Mouse (Mus musculus) midbrain, embryonic 14.5 days (tissue): ENCODE data around the gene Nelfb. TPM values are rescaled to one million over a fixed set of nuclear protein-coding genes. Genes with fewer than 3 reads are reported as not detected.
"Not testable (repeated sequence)": the region's sequence is repeated elsewhere in the genome, so short reads cannot be mapped to it uniquely, and the experiment has no call there.

Experiments used
- ATAC-seq: fragments of 200-750 bp; cut with Nextera tagmentation; 2 replicates; pipeline ENCODE4 v1.8.0; 2017; ENCODE audit warnings: moderate number of reproducible peaks, moderate library complexity; ENCODE audit not compliant: low FRiP score, low TSS enrichment
- DNase-seq: peaks from one replicate; pipeline ENCODE4 v3.0.0-alpha.2; 2015
- H3K27ac ChIP-seq: fragments of 300-500 bp; sonication (generic); replicated peaks from 2 replicates; pipeline ENCODE4 v1.5.1; 2014; ENCODE audit warnings: mild to moderate bottlenecking, low read depth, low read length, moderate library complexity
- H3K27me3 ChIP-seq: fragments of 300-500 bp; sonication (generic); 2 replicates; pipeline ENCODE4 v1.6.1; 2014; ENCODE audit warnings: low read length, control low read depth, mixed read lengths; ENCODE audit not compliant: control insufficient read depth, insufficient read depth
- H3K36me3 ChIP-seq: fragments of 300-500 bp; sonication (generic); 2 replicates; pipeline ENCODE4 v1.6.1; 2014; ENCODE audit warnings: low read length, control low read depth; ENCODE audit not compliant: control insufficient read depth, insufficient read depth
- H3K4me1 ChIP-seq: fragments of 300-500 bp; sonication (generic); 2 replicates; pipeline ENCODE4 v1.6.1; 2014; ENCODE audit warnings: mild to moderate bottlenecking, antibody characterized with exemption, low read length, control low read depth; ENCODE audit not compliant: control insufficient read depth, insufficient read depth
- H3K4me2 ChIP-seq: fragments of 300-500 bp; sonication (generic); 2 replicates; pipeline ENCODE4 v1.6.1; 2014; ENCODE audit warnings: mild to moderate bottlenecking, low read length, moderate library complexity
- H3K4me3 ChIP-seq: fragments of 300-500 bp; sonication (generic); replicated peaks from 2 replicates; pipeline ENCODE4 v1.5.1; 2014; ENCODE audit warnings: low read depth, low read length
- H3K9ac ChIP-seq: fragments of 300-500 bp; sonication (generic); replicated peaks from 2 replicates; pipeline ENCODE4 v1.6.1; 2014; ENCODE audit warnings: mild to moderate bottlenecking, low read length, moderate library complexity
- H3K9me3 ChIP-seq: fragments of 300-500 bp; sonication (generic); 2 replicates; pipeline ENCODE4 v1.6.1; 2016; ENCODE audit warnings: low read length, control low read depth, mixed read lengths; ENCODE audit not compliant: control insufficient read depth
- WGBS: fragments of 180-500 bp; shearing (Covaris S2); extraction: QIAGEN DNeasy Blood & Tissue Kit; methylation state at CpG from one replicate; pipeline ENCODE4 v1.1.7; 2014; 5-methylcytosine and 5-hydroxymethylcytosine counted together
- polyA plus RNA-seq: library from polyadenylated mRNA; unstranded; fragments of >200 nt; fragmentation: Nextera tagmentation; extraction: Ambion mirVana; gene quantifications from 2 replicates; pipeline ENCODE4 v1.2.1, GENCODE M21; 2014

Nelfb gene
- polyA plus RNA-seq = 82.6 and 98.7 TPM in 2 replicates

GRCm38 (mm10) chr2:25211121-25211670 lies at the start of gene Nelfb:
TSS of gene Nelfb (minus strand) at chr2:25211489.
- Histone ChIP-seq H3K27me3 (no peaks in the 10 kb centered on the region), H3K9me3 (no peaks in the 10 kb centered on the region), H3K4me2 (peak within 1 kb of the TSS; percentile 83), H3K4me3 (peak within 1 kb of the TSS; percentile 86), H3K4me1 (peaks cover 21% of the 10 kb centered on the region), H3K9ac (peak within 1 kb of the TSS; percentile 88), H3K27ac (peak within 1 kb of the TSS; percentile 92), H3K36me3 (peaks cover 22% of the 10 kb centered on the region)
- DNase-seq = peak; percentile 91
- peak; percentile 91 for ATAC-seq
- under 1% methylated on average over 44 of the region's 44 CpGs for WGBS

DNA sequence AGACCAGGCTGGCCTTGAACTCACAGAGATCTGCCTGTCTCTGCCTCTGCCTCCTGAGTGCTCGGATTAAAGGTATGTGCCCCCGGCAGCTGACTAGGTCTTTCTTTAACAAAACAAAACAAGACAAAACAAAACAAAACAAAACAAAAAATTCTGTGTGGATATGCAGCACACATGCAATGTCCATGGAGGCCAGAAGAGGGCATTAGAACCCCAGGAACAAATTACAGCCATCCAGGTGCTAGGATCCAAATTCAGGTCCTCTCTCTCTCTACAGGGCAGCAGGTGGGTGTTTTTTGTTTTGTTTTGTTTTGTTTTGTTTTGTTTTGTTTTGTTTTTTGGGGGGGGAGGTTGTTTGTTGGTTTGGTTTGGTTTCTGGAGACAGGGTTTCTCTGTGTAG lies 47.6 kb upstream of the Nelfb start:
- Histone ChIP-seq H3K4me3 (no peak overlapping the region), H3K9me3 (no peaks in the 10 kb centered on the region), H3K27me3 (peaks cover 3% of the 10 kb centered on the region), H3K27ac (no peak overlapping the region), H3K4me2 (no peak overlapping the region), H3K9ac (no peak overlapping the region), H3K4me1 (peaks cover 22% of the 10 kb centered on the region), H3K36me3 (no peaks in the 10 kb centered on the region)
- no peak for DNase-seq
- ATAC-seq = no peak
- WGBS = 55% methylated on average over 2 of the region's 2 CpGs

DNA sequence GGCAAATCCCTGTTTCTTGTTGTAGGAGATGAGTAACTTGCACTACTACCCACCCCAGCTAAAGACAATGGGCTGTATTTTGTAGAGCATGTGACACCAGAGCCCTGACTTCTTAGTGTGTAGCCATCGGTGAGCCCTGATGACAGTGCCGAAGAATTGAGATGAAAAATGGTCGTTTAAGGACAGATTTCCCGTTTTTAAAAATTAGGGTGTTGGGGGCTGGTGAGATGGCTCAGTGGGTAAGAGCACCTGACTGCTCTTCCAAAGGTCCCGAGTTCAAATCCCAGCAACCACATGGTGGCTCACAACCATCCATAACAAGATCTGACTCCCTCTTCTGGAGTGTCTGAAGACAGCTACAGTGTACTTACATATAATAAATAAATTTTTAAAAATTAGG lies 46.0 kb upstream of the Nelfb start:
- H3K4me3 ChIP-seq, H3K4me2 ChIP-seq, H3K9ac ChIP-seq, H3K9me3 ChIP-seq, H3K27ac ChIP-seq, H3K27me3 ChIP-seq, ATAC-seq, H3K36me3 ChIP-seq, DNase-seq: not testable (repeated sequence)
- peaks cover 13% of the 10 kb centered on the region for H3K4me1 ChIP-seq
- WGBS = 92% methylated on average over 5 of the region's 5 CpGs

DNA sequence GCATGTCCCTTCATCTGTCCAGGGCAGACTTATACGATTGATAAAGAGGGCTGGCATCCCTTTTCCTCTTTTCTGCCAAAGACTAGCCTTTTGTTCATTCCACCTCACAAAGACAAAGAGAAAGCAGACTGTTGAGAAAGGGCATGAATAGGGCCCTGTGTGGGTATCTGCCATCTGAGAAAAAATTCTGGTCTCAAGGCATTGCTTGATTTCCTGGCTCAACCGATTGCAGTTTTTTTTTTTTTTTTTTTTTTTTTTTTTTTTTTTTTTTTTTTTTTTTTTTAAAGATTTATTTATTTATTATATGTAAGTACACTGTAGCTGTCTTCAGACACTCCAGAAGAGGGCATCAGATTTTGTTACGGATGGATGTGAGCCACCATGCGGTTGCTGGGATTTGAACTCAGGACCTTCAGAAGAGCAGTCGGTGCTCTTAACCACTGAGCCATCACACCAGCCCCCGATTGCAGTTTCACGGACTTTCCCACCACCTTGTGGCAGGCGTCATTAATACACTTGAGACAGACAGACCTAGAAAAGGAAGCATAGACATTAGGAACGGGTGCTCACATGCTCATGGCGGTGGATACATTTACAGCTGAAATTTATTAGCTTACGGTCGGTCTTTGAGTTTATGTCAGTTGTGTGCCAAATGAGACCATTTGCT lies 45.3 kb upstream of the Nelfb start:
- not testable (repeated sequence) for H3K36me3 ChIP-seq, DNase-seq, ATAC-seq, H3K27me3 ChIP-seq, H3K27ac ChIP-seq, H3K9me3 ChIP-seq
- 68% methylated on average over 10 of the region's 12 CpGs for WGBS
- H3K4me3 ChIP-seq = peak overlapping the region; percentile 92
- peak overlapping the region; percentile 98 for H3K4me2 ChIP-seq
- H3K4me1 ChIP-seq = peaks cover 13% of the 10 kb centered on the region
- H3K9ac ChIP-seq = peak overlapping the region; percentile 84; the same call in 1 of the 2 replicates

DNA sequence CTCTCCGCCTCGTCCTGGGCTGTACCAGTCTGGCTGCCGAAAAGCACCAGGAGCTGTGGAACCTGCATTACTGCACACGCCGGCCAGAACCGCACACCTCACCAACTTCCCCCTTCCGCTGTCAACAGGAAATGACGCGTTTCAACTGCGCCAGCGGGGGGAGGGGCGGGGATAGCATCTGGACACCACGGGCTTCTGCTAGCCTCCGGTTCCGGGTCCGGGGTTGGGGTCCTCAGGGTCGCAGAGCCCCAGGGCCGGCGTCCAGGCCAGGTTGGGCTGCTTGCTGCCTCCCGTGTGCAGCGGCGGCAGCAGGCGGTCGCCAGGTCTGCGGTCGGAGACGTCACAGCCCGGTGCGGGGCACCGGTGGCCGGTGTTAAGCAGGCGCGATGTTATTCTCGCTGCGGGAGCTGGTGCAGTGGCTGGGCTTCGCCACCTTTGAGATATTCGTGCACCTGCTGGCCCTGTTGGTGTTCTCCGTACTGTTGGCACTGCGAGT lies 44.0 kb upstream of the Nelfb start, which contains the start of gene Tmem203:
Gene Tmem203, plus strand, starts transcription at position 156 of the 496 bp plus-strand sequence.
- Histone ChIP-seq H3K4me2 (peak within 1 kb of the TSS; percentile 98), H3K9ac (peak within 1 kb of the TSS; percentile 84), H3K27ac (peak within 1 kb of the TSS; percentile 80), H3K27me3 (no peaks in the 10 kb centered on the region), H3K4me1 (peaks cover 13% of the 10 kb centered on the region), H3K36me3 (peaks cover 22% of the 10 kb centered on the region), H3K4me3 (peak within 1 kb of the TSS; percentile 92), H3K9me3 (no peaks in the 10 kb centered on the region)
- ATAC-seq (peak; percentile 93), DNase-seq (peak; percentile 96)
- WGBS = under 1% methylated on average over 38 of the region's 39 CpGs

DNA sequence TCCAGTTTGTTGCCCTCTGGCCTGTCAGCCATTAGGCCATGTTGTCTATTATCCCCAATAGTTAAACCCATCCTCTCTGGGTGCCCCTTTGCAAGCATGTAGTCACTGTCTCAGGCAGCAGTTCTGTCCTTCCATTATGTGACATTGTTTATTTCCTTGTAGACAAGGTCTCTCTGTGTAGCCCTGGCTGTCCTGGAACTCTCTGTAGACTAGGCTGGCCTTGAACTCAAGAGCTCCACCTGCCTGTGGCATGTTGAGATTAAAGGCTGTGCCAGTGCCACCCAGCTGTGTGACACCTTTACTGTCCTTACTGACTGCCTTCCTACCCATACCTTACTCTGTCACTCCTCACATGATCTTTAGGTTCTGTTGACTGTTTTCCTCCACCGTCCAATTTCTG lies 41.0 kb upstream of the Nelfb start:
- no peaks in the 10 kb centered on the region for H3K9me3 ChIP-seq
- H3K4me2 ChIP-seq = no peak overlapping the region
- H3K36me3 ChIP-seq = peaks cover 48% of the 10 kb centered on the region
- no peak overlapping the region for H3K9ac ChIP-seq
- ATAC-seq (no peak), DNase-seq (no peak)
- H3K4me1 ChIP-seq = peaks cover 13% of the 10 kb centered on the region
- H3K27me3 ChIP-seq = no peaks in the 10 kb centered on the region
- H3K4me3 ChIP-seq = no peak overlapping the region
- no peak overlapping the region for H3K27ac ChIP-seq
- WGBS = 92% methylated on average over 1 of the region's 1 CpGs

DNA sequence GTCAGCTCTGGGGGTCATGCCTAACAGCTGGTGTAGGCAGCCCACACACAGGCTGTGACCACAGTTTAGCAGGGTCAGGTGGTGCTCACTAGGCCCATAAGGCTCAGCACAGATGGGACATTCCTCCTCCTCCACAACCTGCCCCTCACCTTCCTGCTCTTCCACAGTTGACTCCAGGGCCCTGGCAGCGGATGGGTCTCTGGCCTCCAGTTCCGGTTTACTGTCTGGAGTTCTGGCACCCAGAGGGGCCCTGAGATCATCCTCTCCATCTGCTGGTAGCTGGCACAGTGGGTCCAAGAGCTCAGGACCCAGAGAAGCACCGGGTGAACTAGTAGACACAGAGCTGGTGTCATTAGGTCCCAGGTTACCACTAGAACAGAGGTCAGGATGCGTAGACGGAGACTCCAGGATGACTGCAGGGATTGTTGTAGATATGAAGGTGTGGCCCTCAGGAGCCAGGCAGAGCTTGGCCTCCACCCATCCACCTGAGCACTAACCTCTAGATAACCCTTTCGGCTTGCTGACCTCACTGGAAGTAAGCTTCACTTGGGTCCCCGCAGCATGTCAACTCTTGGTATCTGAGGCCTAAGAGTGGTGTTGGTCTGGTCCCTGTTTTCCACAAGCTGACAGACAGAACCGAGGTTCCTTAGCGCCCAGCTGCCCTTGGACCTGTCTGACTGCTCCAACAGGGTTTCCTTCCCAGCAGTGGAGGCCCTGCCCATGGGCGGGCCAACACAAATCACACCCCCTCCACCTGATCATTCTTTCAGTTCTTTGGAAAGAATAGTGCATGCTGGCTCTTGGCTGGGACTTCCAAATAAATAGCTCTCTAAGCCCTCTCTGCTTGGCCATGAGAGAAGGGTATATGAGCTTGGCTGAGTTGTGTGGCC lies 35.1 kb upstream of the Nelfb start, which contains the start of gene AL732309.1:
Gene AL732309.1, minus strand, starts transcription at position 681 of the 890 bp plus-strand sequence.
- H3K9ac ChIP-seq = no peak within 1 kb of the TSS
- no peak within 1 kb of the TSS for H3K27ac ChIP-seq
- DNase-seq = no peak
- peaks cover 66% of the 10 kb centered on the region for H3K36me3 ChIP-seq
- H3K9me3 ChIP-seq = no peaks in the 10 kb centered on the region
- H3K4me3 ChIP-seq = no peak within 1 kb of the TSS
- H3K4me2 ChIP-seq = no peak within 1 kb of the TSS
- peaks cover 14% of the 10 kb centered on the region for H3K4me1 ChIP-seq
- WGBS = 93% methylated on average over 10 of the region's 10 CpGs
- no peaks in the 10 kb centered on the region for H3K27me3 ChIP-seq
- ATAC-seq = no peak

- no peak overlapping the region for H3K4me2 ChIP-seq
- H3K4me1 ChIP-seq = peaks cover 19% of the 10 kb centered on the region
- no peak overlapping the region for H3K4me3 ChIP-seq
- 92% methylated on average over 4 of the region's 4 CpGs for WGBS
- no peaks in the 10 kb centered on the region for H3K9me3 ChIP-seq
- ATAC-seq (no peak), DNase-seq (no peak)
- no peaks in the 10 kb centered on the region for H3K27me3 ChIP-seq
- H3K36me3 ChIP-seq = peaks cover 46% of the 10 kb centered on the region
- H3K9ac ChIP-seq = no peak overlapping the region
- no peak overlapping the region for H3K27ac ChIP-seq
Observed at GRCm38 (mm10) chr2:25244144-25244543, 32.9 kb upstream of the Nelfb start.
